Mouse (Mus musculus): ENCODE data around the gene Prkab2. TPM values are rescaled to one million over a fixed set of nuclear protein-coding genes. Genes with fewer than 3 reads are reported as not detected.

Prkab2 gene
- polyA plus RNA-seq (2012; rRNA removed; ENCODE audit: low replicate concordance) = 11.6 and 14.3 TPM in 2 replicates

DNA sequence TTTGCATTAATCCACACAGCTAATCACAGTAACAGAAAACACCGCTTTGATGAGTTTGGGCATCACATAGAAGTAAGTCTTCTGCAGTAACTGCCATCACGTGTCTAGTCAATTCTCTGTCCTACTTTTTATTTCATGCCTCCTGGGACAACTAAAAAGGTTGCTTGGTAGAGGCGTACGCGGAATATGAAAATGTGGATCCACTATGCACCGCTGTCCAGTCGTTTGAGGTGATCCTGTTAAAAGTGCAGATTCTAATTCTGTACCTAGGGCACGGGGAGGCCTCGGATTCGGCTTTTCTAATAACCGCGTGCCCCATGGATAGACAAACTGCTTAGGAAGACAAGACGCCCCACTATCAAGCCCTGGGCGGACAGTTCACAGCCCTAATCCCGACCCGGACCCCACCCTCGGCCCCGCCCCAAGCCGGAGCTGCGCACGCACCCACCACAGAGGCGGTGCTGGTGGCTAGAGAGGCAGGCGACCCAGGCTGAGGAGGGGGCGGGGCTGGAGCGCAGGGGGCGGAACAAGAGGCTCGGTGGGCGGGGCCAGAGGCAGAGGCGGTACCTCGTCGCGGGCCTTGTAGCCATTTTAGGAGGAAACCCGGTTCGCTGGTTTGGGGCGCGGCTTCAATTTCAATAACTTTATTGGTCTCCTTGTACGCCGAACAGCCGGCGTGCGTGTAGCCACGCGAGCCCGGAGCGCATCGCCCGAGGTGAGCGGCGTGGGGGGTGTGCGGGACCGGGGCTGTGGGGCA is at the start of gene Prkab2:
Gene Prkab2, plus strand, starts transcription at position 539 of the 757 bp plus-strand sequence.

DNA sequence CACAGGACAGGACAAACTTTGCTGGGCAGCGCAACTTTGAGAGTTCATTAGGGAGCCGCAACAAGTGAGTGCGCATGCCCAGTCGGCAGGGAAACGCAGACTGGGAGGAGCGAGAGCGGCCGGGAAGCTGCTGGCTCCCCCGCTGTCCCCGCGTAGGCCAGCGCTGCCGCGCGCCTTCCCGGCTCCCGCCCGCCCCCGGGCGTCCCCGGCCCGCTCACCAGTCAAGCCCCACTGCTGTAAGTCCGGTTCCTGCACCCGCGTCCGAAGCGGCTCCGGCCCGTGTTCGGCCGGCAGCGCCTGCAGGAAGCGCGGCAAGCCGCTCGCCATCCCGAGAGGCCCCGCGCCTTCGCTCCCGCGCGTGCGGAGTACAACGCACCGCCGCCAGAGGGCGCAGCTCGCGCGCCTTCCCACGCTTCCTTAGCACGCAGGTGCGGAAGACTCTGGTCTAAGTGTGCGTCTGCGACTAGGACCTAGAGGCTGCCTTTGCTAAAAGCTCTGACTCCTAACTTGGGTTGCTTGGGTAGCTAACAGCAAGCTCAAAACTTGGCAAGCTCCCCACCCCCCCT is 48.1 kb upstream of the Prkab2 start, which contains the start of gene Chd1l:
Gene Chd1l, minus strand, starts transcription at position 359 of the 566 bp plus-strand sequence.

DNA sequence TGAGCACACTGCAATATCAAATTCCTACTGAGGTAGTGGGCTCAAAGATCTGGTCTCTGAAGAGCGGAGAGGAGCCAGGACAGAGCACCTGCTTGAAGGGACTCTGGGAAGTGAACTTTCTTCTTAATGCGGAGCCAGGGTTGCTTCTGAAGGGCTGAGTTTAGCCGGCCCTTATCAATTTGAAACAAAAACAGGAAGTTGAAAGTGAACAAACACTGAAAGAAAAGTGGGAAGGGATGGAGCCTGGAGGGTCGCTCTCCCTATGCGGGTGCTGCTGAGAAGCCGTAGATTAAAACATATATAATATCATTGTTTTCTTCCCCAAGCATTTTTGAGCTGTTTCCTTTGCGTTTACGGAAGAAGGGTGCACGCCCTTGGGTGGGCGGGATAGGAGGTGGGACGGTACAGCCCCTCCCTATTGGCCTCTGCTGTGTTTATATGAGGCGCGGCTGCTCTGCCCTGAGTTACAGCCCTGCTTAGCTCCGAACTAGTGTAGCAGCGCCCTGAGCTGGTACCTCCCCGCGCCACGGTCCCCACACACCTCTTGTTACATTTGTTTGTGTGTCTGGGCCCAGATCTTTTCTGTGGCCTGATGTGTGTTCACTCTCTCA is 29.5 kb upstream of the Prkab2 start, which contains the start of gene Fmo5:
Gene Fmo5, plus strand, starts transcription at position 414 of the 611 bp plus-strand sequence.

DNA sequence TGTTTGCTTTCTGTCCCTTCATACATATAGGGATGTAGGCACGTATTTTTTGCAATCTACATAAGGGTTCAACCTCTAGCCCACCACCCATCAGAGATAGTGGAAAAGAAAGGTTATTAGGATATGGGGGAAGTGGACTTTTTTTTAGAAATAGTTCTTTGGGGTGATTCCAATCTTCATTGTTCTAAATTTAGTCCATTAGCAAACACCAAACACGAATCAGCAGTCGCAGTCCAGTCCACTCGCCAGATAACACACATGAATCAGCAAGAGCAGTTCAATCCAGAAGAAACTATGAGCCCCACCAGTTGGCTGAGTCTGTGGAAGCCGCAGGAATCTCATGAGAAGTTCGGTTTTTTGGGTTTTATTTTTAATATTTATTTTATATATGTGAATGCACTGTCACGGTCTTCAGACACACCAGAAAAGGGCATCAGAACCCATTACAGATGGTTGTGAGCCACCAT is 16.7 kb downstream of the Prkab2 start, which contains the start of gene Gm17651:
Gene Gm17651, minus strand, starts transcription at position 51 of the 467 bp plus-strand sequence.

Other genes starting within 250 kb of the Prkab2 start
- not detected in 2 replicates for gene Olfr1402, start 236.2 kb upstream of the Prkab2 start, polyA plus RNA-seq (2012; rRNA removed; ENCODE audit: low replicate concordance)
- gene Chd1l, start 48.0 kb upstream of the Prkab2 start, polyA plus RNA-seq (2012; rRNA removed; ENCODE audit: low replicate concordance) = 3.8 and 6.2 TPM in 2 replicates
- gene Fmo5, start 29.4 kb upstream of the Prkab2 start, polyA plus RNA-seq (2012; rRNA removed; ENCODE audit: low replicate concordance) = 10.5 and 16.1 TPM in 2 replicates
- not detected in 2 replicates for gene Gm17651, start 16.5 kb downstream of the Prkab2 start, polyA plus RNA-seq (2012; rRNA removed; ENCODE audit: low replicate concordance)
- 30.0 and 34.8 TPM in 2 replicates for gene Pde4dip, start 230.5 kb downstream of the Prkab2 start, polyA plus RNA-seq (2012; rRNA removed; ENCODE audit: low replicate concordance)
- gene Sec22b, start 243.0 kb downstream of the Prkab2 start, polyA plus RNA-seq (2012; rRNA removed; ENCODE audit: low replicate concordance) = 42.4 and 44.1 TPM in 2 replicates

All from subcutaneous adipose tissue, adult 2 months (tissue).